Mouse (Mus musculus) effector memory CD4-positive, alpha-beta T cell, adult 5 months (primary cell): ENCODE measurements around the gene Vmn2r31. TPM values are rescaled to one million over a fixed set of nuclear protein-coding genes. Genes with fewer than 3 reads are reported as not detected.

Source experiments
- polyA plus RNA-seq: library from polyadenylated mRNA; unstranded; fragments of 100-300 nt; shearing (Covaris generic); gene quantifications from one replicate; pipeline ENCODE4 v1.2.1, GENCODE M21; 2017

The Vmn2r31 gene
- 0.11 TPM for polyA plus RNA-seq

GRCm38 (mm10) chr7:7399603-7400002 lies at the start of gene Vmn2r31:
Vmn2r31 (minus strand) TSS chr7:7399703.

DNA sequence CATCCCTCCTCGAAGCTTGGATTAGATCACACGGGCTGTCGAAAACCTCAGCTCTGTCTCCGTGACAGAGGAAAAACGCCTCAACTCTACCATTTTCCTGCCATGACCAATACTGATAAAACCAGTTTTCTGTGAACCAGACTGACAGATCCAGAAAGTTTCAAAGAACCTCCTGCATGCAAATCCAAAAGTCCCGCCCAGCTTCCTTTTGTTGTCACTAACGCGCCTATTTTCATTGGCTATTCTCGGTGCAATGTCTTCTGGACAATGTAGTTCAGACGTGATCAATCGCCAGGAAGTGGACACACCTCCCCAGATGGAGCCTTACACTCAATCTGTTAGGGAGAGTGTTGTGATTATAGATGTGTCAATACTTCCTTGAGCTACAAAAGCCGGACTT lies 25.1 kb downstream of the Vmn2r31 start, which contains the start of gene Gm45783:
Gm45783 (minus strand) TSS at position 143 of the 400 bp plus-strand sequence.

GRCm38 (mm10) chr7:7337509-7337908 lies 62.0 kb downstream of the Vmn2r31 start, which contains the start of gene Vmn2r30:
Vmn2r30 (minus strand) TSS chr7:7337609.

Other genes starting within 250 kb of the Vmn2r31 start
- 1.8 TPM for gene Zfp418, start 228.4 kb downstream of the Vmn2r31 start, polyA plus RNA-seq
- gene Zfp772, start 189.7 kb downstream of the Vmn2r31 start, polyA plus RNA-seq = 2.5 TPM
- gene Vmn2r29, start 152.4 kb downstream of the Vmn2r31 start, polyA plus RNA-seq = 0.64 TPM
- 2.5 TPM for gene Gm45844, start 121.4 kb downstream of the Vmn2r31 start, polyA plus RNA-seq
- gene Clcn4, start 98.9 kb downstream of the Vmn2r31 start, polyA plus RNA-seq = 65.4 TPM
- not detected for gene Vmn2r30, start 62.1 kb downstream of the Vmn2r31 start, polyA plus RNA-seq
- not detected for gene Gm45783, start 25.1 kb downstream of the Vmn2r31 start, polyA plus RNA-seq
- gene Vmn2r32, start 80.3 kb upstream of the Vmn2r31 start, polyA plus RNA-seq = not detected
- not detected for gene Vmn2r33, start 167.1 kb upstream of the Vmn2r31 start, polyA plus RNA-seq